Mouse (Mus musculus): Measurements from ENCODE around the gene Rwdd2a.

Gene Rwdd2a

DNA sequence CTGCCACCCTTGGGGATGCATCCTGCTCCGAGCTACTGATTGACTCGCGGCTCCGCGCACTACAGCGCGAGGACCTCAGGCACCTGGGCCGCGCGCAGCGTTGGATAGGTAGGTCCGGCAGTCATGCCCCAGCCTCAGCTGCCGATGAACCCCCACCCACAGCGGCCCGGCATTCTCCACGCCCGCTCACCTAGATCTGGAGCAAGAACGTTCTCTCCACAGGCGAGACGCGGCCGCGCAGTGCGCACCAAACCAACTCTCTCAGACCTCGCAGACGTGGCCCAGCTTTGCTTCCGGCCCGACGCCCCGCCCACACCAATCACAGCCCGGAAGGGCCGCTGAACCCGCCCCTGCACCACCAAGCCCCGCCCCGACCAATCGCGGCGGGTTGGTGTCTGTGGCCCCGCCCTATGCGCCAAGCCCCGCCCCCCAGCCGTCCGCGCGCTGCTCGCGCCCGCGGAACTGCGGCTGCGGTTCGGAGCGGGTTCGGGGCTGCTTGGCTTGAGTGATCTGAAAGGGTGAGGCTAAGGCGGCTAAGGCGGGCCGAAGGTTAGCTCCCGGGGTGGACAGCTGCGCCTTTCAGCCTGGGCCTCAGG, at the start of gene Rwdd2a, which contains the start of gene Pgm3:
TSS of gene Rwdd2a (plus strand) at position 452 of the 596 bp plus-strand sequence.
TSS of gene Pgm3 (minus strand) at position 303 of the 596 bp plus-strand sequence.
- DNase-seq (ENCODE audit: low spot score), result peak; percentile 94

DNA sequence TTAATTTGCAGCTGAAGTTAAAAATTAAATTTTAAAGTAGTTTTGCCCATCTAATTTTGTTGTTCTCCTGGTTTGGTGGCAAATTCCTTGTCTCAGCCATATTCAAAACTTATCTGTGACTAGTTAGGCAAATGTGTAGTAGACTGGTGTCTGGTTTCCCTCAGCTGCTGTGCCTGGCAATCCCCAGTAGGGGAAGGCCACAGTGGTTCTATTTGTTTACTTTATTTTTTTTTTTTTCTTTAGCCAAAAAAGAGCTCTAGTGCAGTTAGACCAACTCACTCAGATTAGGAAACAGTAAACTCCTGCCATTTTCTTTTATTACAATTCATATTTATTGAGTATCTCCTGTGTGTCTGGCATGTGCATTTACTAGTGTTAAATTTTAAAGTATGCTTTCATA, 49.5 kb upstream of the Rwdd2a start:
- peak; percentile 19 for DNase-seq (ENCODE audit: low spot score)

DNA sequence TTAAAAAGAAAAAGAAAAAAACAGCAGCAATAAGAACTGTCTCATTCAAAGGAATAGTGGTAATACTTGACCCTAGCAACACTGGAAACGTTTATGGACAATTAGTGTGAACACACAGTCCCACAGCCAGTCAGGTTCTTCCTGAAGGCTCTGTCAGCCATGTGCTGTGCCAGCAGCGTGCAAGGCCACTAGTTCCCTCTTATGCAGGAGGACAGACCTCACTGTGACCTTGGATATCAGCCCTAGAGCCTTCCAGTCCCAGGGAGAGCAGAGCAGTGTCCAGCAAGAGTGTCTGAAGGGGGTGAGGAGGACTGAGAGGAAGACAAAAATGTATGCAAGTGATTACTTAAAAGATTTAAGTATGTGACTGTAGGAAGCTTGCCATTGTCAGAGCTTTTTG, 46.2 kb upstream of the Rwdd2a start:
- no peak for DNase-seq (ENCODE audit: low spot score)

DNA sequence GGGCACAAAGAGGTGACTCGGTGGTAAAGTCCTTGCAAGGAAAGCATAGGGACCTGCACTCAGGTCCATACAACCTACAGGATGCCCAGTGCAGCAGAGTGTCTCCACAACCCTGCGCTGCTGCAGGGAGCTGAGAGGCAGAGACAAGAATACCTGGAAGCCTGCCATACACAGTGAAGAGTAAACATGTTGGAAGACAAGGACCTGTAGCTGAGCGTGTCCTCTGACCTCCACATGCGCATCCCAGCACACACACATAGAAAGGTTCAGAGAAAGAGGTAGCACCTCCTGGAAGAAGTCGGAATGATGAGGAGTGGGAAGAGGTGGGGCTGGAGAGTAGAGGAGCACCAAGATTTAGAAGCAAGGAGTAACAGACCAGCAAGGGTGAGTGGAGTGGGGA, 37.7 kb upstream of the Rwdd2a start:
- no peak for DNase-seq (ENCODE audit: low spot score)

DNA sequence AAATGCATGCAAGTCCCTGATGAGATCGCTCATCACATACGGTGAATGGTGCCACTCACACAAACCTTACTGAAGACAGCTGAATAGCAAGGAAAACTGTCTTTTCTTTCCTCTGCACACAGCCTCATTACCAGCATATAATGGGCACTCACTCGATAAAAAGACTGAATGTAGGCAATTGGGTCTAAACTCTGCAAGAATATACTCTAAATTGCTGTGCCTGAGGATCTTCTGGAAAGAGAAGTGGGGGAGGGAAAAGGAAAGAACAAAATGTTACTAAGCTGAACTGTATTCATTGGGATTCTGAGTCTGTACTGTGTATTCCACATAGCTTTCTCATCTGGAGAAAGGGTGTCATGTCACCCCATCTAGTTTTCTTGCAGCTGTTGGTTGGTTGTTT, 28.3 kb upstream of the Rwdd2a start:
- no peak for DNase-seq (ENCODE audit: low spot score)

DNA sequence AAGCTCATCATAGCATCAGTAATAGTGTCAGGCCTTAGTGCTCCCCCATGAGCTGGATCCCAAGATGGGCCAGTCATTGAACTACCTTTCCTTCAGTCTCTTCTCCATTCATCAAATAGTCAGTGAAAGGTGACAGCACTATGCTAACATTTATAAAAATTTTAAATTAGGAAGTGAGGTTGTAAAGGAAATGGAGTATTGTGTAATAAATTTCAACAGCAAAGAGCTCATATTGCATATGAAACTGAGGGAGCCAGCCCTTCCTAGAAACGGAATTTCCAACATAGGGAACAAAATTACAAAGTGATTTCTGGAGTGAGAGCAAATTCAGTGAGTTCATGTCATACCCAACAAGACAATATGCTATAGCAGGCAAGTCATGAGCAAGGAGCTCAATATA, 27.2 kb upstream of the Rwdd2a start:
- no peak for DNase-seq (ENCODE audit: low spot score)

DNA sequence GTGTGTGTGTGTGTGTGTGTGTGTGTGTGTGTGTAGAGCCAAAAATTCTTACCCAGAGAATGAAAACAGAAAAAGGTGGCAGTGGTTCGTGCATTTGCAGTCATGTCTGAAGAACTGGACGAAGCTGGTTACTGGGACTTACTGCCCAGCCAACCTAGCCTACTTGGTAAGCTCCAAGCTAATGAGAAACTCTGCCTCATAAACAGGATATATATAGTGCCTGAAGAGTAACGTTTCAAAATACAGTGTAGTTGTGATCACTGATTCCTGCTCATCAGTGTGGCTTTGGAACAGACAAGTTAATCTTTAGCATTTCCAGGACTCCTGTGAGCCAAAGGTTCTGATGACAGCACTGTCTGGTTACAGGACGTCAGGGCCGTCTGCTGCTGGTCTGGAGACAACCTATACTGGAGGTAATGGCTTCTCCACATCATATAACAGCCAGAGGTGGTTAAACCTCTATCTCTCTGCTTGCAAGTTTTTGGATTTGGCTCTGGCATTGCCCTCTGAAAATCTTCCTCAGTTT, 22.1 kb upstream of the Rwdd2a start:
- no peak for DNase-seq (ENCODE audit: low spot score)

DNA sequence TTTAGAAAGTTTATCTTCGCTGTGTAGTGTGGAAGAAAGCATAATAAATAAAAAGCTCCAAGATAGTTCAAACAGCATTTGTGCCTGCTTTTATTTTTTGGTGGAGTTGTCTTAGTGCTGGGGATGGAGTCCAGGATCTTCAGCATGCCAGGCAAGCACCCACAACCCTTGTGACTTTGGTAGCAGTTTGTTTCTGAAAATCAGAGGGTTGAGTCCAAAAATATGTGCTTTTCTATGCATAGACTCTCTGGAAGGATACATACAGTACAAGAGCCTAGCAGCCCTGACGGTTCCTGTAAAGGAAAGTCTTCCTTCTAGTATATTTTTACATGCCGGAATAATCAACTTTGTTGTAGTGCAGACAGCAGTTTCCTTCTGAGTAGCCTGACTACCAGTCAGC, 21.1 kb upstream of the Rwdd2a start:
- DNase-seq (ENCODE audit: low spot score), result no peak

DNA sequence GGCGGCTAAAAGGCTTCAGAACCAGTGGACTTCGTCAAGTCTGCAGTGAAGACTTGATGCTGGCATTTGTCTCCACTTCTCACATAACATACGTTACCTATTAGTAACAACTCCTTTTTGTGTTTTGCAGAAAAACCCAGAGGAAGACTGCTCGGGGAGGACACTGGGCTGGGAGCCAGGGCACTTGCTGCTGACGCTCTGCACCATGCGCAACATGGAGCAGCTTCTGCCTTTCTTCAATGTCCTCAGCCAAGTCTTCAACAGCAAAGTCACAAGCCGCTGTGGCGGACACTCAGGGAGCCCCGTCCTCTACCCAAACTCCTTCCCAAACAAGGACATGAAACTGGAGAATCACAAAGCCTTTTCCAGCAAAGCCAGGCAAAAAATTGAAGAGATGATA, 17.9 kb upstream of the Rwdd2a start:
- DNase-seq (ENCODE audit: low spot score), result no peak

DNA sequence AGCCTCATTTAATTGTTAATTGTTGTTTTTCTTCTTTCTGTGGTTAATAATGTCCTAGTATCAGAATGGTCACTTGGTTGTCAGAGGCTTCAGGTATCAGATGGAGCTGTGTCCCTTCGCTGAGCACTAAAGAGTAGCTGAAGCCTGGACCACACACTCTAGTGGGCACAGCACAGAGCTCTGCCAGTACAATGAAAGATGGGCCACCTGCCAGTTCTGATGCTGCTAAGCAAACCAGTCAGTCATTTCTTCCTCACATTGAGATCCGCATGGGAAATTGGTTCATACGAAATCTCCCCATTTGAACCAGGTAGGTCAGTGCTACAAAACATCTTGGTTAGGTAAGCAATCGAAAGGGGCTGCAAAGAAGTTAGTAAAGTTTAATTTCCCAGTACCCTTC, 17.1 kb upstream of the Rwdd2a start:
- DNase-seq (ENCODE audit: low spot score), result no peak

DNA sequence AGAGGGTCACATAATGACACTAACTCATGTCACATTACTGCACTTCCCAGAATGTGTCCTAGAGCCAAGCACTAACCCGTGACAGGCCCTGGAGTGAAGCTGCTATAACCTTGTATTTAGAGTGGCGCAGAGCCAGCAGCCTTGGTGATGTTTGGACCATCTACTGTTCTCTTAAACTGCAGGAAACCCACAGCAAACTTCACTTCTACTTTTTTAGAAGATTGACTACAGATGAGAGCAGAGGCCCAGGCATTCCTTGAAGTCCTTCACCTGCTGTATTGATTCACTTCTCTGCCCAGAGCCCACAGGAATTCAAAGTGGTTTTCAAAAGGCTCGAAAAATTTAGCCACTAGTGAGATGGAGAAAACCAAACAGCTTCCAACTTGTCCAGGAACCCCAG, 11.2 kb upstream of the Rwdd2a start:
- peak; percentile 17 for DNase-seq (ENCODE audit: low spot score)

DNA sequence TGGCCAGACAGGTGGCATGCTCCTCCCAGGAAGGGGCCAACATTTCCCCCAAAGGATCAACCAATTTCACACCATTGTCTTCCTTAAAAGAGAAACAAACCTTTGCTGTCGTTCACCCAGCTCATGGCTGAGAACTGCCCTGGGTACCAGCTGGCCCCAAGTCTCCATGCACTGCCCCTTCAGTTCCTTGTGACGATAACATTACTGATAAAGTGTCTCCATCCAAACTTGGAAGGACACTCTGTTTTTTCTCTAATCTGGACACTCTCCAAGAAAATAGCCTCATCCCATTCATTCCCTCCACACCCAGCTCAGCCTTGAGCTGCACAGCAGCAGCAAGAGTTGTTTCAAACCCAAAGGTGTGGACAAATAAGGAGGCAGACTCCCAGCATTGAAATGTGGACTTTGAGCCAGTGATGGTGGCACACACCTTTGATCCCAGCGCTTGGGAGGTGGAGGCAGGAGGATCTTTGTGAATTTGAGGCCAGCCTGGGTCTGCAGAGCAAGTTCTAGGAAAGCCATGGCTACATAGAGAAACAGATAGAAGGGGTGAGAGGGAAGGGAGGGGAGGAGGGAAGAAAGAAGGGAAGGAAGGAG, 2.4 kb upstream of the Rwdd2a start:
- DNase-seq (ENCODE audit: low spot score), result no peak

DNA sequence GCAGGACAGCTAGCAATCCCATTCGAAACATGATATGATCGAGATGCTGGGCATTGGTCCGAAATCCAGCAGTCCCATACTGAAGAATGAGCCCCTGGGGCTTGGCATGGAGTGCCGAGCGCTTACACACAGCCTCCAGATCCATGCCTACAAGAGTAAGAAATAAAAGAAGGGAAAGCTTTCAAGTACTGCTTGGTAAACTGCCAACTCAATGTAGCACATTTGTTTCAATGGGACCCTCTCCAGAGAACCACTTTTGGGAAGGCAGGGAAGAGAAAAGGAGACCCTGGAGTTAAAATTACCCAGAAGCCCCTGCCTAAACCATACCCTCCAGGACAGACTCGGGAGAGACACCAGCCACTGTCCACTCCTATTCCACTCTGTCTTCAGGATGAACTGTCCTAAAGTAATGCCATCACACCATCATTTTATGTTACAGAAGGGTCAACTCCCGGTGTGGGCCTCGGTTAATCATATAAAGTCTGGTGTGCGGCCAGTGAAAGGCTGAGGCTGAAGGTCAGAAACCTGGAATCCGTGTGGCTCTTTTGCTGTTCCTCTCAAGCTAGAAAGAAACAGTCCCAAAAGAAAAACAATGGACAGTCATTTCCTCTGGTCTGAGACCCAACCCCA, 1.4 kb upstream of the Rwdd2a start:
- DNase-seq (ENCODE audit: low spot score), result no peak

DNA sequence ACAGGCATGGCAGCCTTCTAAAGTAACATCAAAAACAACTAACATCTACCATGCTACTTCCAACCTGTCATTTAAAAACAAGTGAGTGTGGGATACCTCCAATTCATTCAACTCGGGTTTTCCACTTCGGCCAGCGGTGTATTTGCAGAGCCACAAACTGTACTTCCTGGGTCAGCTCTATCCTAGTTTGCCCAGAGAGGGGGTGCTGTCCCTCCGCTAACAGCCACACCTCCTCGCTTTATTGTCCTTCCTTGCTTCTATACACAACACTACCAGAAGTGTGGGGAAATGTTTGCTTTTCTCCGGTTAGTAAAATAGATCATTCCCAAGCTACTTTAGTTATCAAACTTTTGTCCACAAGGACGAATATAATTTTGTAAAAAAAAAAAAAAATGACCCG, 845 bp upstream of the Rwdd2a start:
- peak; percentile 22 for DNase-seq (ENCODE audit: low spot score)

DNA sequence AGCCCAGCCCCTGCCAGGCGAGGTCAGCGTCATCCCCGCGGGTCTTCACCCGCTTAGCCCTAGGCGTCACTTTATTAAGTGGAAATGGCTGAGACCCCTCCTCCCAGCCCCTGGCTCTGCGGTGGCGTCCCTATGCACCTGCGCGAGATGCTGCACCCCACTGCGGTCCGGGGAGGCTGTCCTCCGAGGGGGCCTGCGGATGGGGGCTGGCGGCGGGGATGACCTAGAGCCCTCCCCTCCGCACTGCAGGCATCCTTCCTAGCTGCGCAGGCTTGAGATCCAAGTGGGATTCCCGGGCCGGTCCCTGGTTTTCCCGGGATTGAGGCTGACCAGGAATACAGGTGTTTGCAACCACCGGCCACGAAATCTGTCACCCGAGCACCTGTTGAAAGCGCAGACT, 405 bp downstream of the Rwdd2a start:
- no peak for DNase-seq (ENCODE audit: low spot score)

DNA sequence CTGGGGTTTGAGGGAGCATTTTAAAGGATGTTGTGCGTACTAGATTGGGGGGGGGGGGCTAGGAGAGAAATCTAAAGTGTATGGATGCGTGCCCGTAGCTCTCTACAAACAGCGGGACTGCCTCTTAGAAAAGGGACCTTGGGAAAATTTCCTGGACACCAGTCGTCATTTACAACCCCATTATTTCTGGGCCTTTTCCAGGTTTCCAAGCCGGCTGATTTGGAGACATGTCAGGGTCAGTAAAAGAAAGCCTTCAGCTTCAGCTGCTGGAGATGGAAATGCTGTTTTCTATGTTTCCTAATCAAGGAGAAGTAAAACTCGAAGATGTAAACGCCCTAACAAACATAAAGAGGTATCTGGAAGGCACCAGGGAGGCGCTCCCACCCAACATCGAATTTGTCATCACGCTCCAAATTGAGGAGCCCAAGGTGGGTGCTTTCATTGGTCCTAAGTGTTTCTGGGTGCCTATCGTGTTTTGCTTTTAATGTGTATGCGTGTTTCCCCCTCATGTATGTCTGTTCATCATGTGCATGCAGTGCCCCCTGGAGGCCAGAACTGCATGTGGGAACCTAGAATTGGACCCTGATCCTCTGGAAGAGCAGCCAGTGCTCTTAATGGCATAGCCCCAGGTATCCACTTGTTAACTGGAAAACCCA, 973 bp downstream of the Rwdd2a start:
- peak; percentile 59 for DNase-seq (ENCODE audit: low spot score)

DNA sequence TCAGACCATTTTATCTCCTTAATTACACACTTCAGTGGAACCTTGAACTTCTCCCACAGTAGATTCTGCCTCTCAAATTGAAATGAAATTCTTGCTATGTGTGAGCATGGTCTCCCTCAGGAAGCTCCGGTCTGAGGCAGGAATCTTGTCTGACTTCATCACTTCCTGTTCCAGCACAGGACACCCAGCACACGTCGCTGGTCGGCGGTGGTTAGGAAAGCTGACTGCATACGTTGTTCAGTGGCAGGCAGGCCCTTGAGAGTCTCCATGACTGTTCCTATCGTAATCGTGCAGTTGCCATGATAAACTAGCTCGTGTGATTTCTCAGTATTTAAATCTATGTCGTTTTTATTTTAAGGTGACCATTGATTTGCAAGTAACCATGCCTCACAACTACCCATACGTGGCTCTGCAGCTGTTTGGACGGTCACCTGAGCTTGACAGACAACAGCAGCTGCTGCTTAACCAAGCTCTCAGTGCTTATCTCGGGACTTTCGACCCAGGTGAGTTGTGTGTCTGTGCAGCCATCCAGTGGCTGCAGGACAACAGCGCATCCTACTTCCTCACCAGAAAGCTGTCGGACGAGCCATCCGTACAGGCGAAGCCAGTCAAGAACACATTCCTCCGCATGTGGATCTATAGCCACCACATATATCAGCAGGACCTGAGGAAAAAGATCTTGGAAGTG, 2.0 kb downstream of the Rwdd2a start:
- no peak for DNase-seq (ENCODE audit: low spot score)

DNA sequence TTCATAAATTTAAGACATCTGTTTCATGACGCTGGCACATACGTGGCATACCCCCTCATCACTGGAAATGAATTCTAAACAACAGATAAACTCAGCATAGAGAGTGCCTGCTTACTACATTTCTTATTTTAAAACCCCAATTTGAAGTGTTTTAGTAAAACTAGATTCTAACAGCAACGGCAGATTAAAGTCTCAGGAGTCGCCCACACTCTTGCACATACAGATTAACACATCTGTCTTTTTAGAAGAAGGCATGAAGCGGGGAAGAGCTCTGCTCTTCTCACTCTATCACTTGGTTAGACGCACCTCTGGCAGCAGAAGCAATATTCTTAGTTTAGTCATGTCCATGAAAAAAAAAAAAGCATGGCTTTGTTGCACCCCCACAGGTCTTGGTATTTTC, 3.4 kb downstream of the Rwdd2a start:
- DNase-seq (ENCODE audit: low spot score), result no peak

DNA sequence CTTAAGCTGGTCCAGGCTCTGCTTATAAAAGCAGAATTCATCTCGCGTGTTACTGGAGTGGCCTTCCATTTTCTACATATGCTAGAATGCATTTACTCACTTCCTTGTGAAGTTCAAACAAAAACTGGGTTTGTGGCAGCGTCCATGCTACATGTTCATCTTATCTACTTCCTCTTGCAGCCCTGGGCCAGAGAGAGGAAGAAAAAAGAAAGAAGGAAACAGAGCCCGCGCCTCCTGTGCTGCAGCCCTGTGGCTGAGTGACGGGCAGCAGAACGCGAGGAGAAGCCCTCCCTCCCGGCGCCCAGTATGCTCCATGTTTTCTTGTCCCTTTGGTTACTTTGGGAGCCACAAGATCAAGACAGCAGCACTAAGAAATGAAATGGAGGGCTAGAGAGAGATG, 7.9 kb downstream of the Rwdd2a start:
- DNase-seq (ENCODE audit: low spot score), result no peak

DNA sequence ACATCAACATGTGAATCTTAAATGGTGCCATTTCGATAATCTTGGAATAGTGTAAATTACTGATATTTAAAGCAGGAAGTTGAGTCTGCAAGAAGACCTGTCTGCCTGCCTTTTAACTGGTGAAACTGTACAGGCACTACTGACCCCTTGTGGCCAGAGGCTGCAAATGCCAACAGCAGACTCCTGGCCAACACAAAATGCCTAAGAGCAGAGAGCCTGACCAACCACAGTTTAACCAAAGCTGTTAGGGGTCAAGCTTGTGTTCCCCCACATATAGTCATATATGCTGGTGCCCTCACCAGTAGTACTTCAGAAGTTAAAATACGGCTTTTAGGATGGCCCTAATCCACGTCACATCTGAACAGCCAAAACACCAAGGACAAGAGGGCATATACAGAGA, 11.9 kb downstream of the Rwdd2a start:
- DNase-seq (ENCODE audit: low spot score), result peak; percentile 74

DNA sequence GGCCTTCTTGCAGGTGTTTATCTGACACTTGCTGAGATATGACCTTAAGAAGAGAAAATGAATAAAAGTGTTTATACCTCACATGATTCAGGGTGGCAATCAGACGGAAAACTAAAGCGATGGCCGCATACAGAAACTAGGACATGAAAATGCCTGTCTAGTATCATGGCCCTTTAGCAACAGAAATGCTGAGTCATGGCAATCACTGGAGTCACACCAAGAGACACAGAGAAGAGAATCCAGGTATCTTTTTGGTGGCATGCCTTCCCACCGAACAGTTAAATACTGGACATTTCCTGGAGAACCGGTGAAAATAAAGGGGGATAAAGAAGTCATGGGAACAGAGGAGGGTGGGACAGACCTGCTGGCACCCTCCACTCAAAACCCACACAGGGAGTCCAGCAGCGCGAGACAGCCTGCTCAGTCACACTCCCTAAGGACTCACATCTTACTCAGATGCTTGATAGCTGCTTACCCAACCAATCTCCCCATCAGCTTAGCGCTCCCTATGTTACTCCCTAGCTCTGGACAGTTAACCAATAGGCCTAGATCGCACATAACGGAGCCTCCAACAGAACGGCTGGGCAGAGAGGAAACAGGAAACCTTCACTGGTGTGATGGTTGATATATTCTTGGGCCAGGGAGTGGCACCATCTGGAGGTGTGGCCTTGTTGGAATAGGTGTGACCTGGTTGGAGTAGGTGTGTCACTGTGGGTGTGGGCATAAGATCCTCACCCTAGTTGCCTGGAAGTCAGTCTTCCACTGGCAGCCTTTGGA, 15.4 kb downstream of the Rwdd2a start:
- no peak for DNase-seq (ENCODE audit: low spot score)

Measured in adipocyte (in vitro differentiated cells).